Mouse (Mus musculus) granulocyte monocyte progenitor cell, adult 5-6 weeks (primary cell): ENCODE results near the gene Cdc7. TPM values are rescaled to one million over a fixed set of nuclear protein-coding genes. Genes with fewer than 3 reads are reported as not detected.

Source experiments
- ATAC-seq: replicated peaks from 2 replicates; pipeline ENCODE4 v1.8.0; 2016; ENCODE audit warnings: mild to moderate bottlenecking, moderate TSS enrichment, inconsistent platforms; ENCODE audit not compliant: poor library complexity, severe bottlenecking
- total RNA-seq, 2 experiments: library from RNA; stranded (forward) in 1 of 2; stranded (reverse) in 1 of 2; fragments of 200-712, 200-1000 nt in 1 of 2; fragments of >200 nt in 1 of 2; fragmentation: Nextera tagmentation in 1 of 2; gene quantifications; 2 replicates each; pipeline ENCODE4 v1.2.3; 2014 to 2017

Gene Cdc7
- total RNA-seq, 2 experiments from 2014 or later: 25.3 to 38.1 TPM

- ATAC-seq: no peak
These were observed 56.2 kb downstream of the Cdc7 start for GRCm38 (mm10) chr5:107020366-107020765.

- no peak for ATAC-seq
These were observed 57.4 kb downstream of the Cdc7 start for GRCm38 (mm10) chr5:107021291-107022063.

- no peak for ATAC-seq
These were observed 57.9 kb downstream of the Cdc7 start for GRCm38 (mm10) chr5:107022064-107022428.

GRCm38 (mm10) chr5:107023951-107024350 lies 59.8 kb downstream of the Cdc7 start:
- ATAC-seq: peak; percentile 33; the same call in 1 of the 2 replicates

GRCm38 (mm10) chr5:107025371-107025770 lies 61.2 kb downstream of the Cdc7 start:
- no peak for ATAC-seq

GRCm38 (mm10) chr5:107025809-107026208 lies 61.7 kb downstream of the Cdc7 start:
- ATAC-seq: no peak

- no peak for ATAC-seq
These were observed 63.5 kb downstream of the Cdc7 start for GRCm38 (mm10) chr5:107027616-107028015.

- no peak for ATAC-seq
These were observed 64.4 kb downstream of the Cdc7 start for GRCm38 (mm10) chr5:107028557-107028956.

- no peak for ATAC-seq
These were observed 65.7 kb downstream of the Cdc7 start for GRCm38 (mm10) chr5:107029801-107030200.

- no peak for ATAC-seq
These were observed 66.7 kb downstream of the Cdc7 start for GRCm38 (mm10) chr5:107030821-107031220.

Other genes with a start within 250 kb of the Cdc7 start
- gene Hfm1, start 38.0 kb upstream of the Cdc7 start, total RNA-seq (2014; fragmentation: Nextera tagmentation): not detected in 2 replicates
- not detected in 2 replicates for gene Hfm1, start 38.0 kb upstream of the Cdc7 start, total RNA-seq (2017)